12 mouse cellular contexts compared by ENCODE assay signal in the genomic region with DNA sequence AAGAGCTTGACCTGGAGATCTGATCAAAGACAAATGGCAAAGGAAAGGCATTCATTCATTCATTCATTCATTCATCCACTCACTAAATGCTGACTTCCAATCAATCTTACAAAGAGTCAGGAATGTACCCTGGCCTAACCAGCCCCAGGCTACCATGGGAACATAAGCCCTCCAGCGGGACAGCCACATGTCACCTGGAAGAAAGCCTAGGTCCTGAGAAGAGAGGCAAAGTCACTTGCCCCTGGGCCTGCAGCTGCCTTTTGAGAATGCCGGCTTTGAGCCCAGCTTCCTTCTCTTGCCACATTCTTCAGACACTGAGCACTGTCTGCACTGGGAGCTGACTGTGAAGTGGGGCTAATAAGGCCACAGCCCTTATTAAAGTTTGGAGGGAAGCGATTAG. TPM values are rescaled to one million over a fixed set of nuclear protein-coding genes. Genes with fewer than 3 reads are reported as not detected.
DNase-seq lines count a peak whose midpoint lies in the region; ATAC-seq and TF ChIP-seq lines count a peak whose summit lies in the region.
"Had no signal": no experiment of that assay in that cellular context is flagged by ENCODE, and none has a peak within 500 bp of the region (broad histone marks: within the 10 kb centered on the region; RNA-seq: fewer than 3 reads in every experiment).

No protein-coding gene starts in this region.

- WGBS in heart, embryonic 11.5 days (ENCODE audit: insufficient replicate concordance) = 53% methylated on average over 3 of the region's 3 CpGs
- 36% methylated on average over 3 of the region's 3 CpGs for WGBS in lung, embryonic 16.5 days
- WGBS in lung, postnatal 0 days = 32% methylated on average over 3 of the region's 3 CpGs
- WGBS in heart, embryonic 13.5 days = 49% methylated on average over 3 of the region's 3 CpGs
- WGBS in stomach, embryonic 16.5 days = 56% methylated on average over 3 of the region's 3 CpGs

- peaks cover 89% of the 10 kb centered on the region for H3K4me1 ChIP-seq in heart, embryonic 11.5 days (ENCODE audit: control insufficient read depth, insufficient read depth, low read length)
- peaks cover 71% of the 10 kb centered on the region for H3K4me1 ChIP-seq in lung, embryonic 16.5 days (replicated peaks; ENCODE audit: control insufficient read depth, insufficient read depth, low read length)
- peaks cover 25% of the 10 kb centered on the region; the same call in 1 of the 2 replicates for H3K4me1 ChIP-seq in lung, postnatal 0 days (ENCODE audit: insufficient read depth, low read depth, low read length)
- H3K4me1 ChIP-seq in heart, embryonic 13.5 days = peaks cover 99% of the 10 kb centered on the region
- H3K4me1 ChIP-seq in stomach, embryonic 16.5 days (ENCODE audit: control insufficient read depth, insufficient read depth, low read length) = peaks cover 77% of the 10 kb centered on the region

- no peaks in the 10 kb centered on the region for H3K36me3 ChIP-seq in heart, embryonic 11.5 days (ENCODE audit: control insufficient read depth, insufficient read depth, low read length)
- H3K36me3 ChIP-seq in lung, embryonic 16.5 days (ENCODE audit: control insufficient read depth, insufficient read depth, low read length) = no peaks in the 10 kb centered on the region
- no peaks in the 10 kb centered on the region for H3K36me3 ChIP-seq in lung, postnatal 0 days (ENCODE audit: insufficient read depth, low read length)
- H3K36me3 ChIP-seq in heart, embryonic 13.5 days = no peaks in the 10 kb centered on the region
- no peaks in the 10 kb centered on the region for H3K36me3 ChIP-seq in stomach, embryonic 16.5 days (ENCODE audit: control insufficient read depth, insufficient read depth, low read length)
- H3K36me3 ChIP-seq: forebrain, embryonic 12.5 days had no signal

- H3K4me3 ChIP-seq in heart, embryonic 11.5 days (ENCODE audit: low read depth, low read length) = no peak overlapping the region
- H3K4me3 ChIP-seq in lung, embryonic 16.5 days (ENCODE audit: low read length) = no peak overlapping the region
- no peak overlapping the region for H3K4me3 ChIP-seq in lung, postnatal 0 days (ENCODE audit: low read depth, low read length)
- H3K4me3 ChIP-seq in heart, embryonic 13.5 days = no peak overlapping the region
- no peak overlapping the region for H3K4me3 ChIP-seq in stomach, embryonic 16.5 days (replicated peaks; ENCODE audit: low read length)
- H3K4me3 ChIP-seq: forebrain, embryonic 12.5 days; megakaryocyte, embryonic 14.5 days had no signal

- H3K27ac ChIP-seq in heart, embryonic 11.5 days (ENCODE audit: low read depth, low read length) = peak overlapping the region; percentile 75
- peak overlapping the region; percentile 94 for H3K27ac ChIP-seq in lung, embryonic 16.5 days (ENCODE audit: low read length)
- H3K27ac ChIP-seq in lung, postnatal 0 days (ENCODE audit: low read length) = no peak overlapping the region
- H3K27ac ChIP-seq in heart, embryonic 13.5 days (replicated peaks) = peak overlapping the region; percentile 77
- peak overlapping the region; percentile 68 for H3K27ac ChIP-seq in stomach, embryonic 16.5 days (ENCODE audit: low read length)
- H3K27ac ChIP-seq: forebrain, embryonic 12.5 days had no signal

- TF ChIP-seq CTCF in lung, postnatal 0 days (IDR thresholded peaks at IDR 0.05) = no peak

- ATAC-seq in heart, embryonic 11.5 days (replicated peaks; ENCODE audit: insufficient number of reproducible peaks, low FRiP score, low TSS enrichment) = no peak
- ATAC-seq in lung, embryonic 16.5 days (ENCODE audit: low read depth) = no peak
- ATAC-seq in lung, postnatal 0 days = no peak
- no peak for ATAC-seq in heart, embryonic 13.5 days (ENCODE audit: extremely low read depth, insufficient number of reproducible peaks, low FRiP score, low TSS enrichment)
- no peak for ATAC-seq in stomach, embryonic 16.5 days (ENCODE audit: insufficient read depth, low FRiP score)

- intact Hi-C loops in heart, postnatal 25 days (cut with DNase I) = no loop called here

- H3K9me3 ChIP-seq in heart, embryonic 11.5 days (replicated peaks; ENCODE audit: control insufficient read depth, low read length) = no peaks in the 10 kb centered on the region
- no peaks in the 10 kb centered on the region for H3K9me3 ChIP-seq in lung, embryonic 16.5 days (ENCODE audit: control insufficient read depth, low read length)
- no peaks in the 10 kb centered on the region for H3K9me3 ChIP-seq in lung, postnatal 0 days (ENCODE audit: low read length)
- no peaks in the 10 kb centered on the region for H3K9me3 ChIP-seq in heart, embryonic 13.5 days
- H3K9me3 ChIP-seq in stomach, embryonic 16.5 days (replicated peaks; ENCODE audit: control insufficient read depth, low read length) = no peaks in the 10 kb centered on the region
- H3K9me3 ChIP-seq: forebrain, embryonic 12.5 days; megakaryocyte, embryonic 14.5 days had no signal

- no peaks in the 10 kb centered on the region for H3K27me3 ChIP-seq in heart, embryonic 11.5 days (ENCODE audit: control insufficient read depth, insufficient read depth, low read length)
- H3K27me3 ChIP-seq in lung, embryonic 16.5 days (ENCODE audit: control insufficient read depth, insufficient read depth, low read depth, low read length) = no peaks in the 10 kb centered on the region
- no peaks in the 10 kb centered on the region for H3K27me3 ChIP-seq in lung, postnatal 0 days (replicated peaks; ENCODE audit: insufficient read depth, low read length)
- H3K27me3 ChIP-seq in heart, embryonic 13.5 days (replicated peaks) = no peaks in the 10 kb centered on the region
- no peaks in the 10 kb centered on the region for H3K27me3 ChIP-seq in stomach, embryonic 16.5 days (ENCODE audit: control insufficient read depth, insufficient read depth, low read length)

- DNase-seq in heart, postnatal 25 days (ENCODE audit: low spot score) = no peak
- no peak for DNase-seq in lung, postnatal 0 days (ENCODE audit: low spot score)
- DNase-seq in adrenal gland, adult 8-10 months = no peak
- DNase-seq in layer of hippocampus, postnatal 10 days (ENCODE audit: low spot score in 2 of 2) = no peak
- DNase-seq: cerebellum, adult 18-20 months; thymus, postnatal 14 days had no signal

- TF ChIP-seq EP300 in lung, postnatal 0 days (IDR thresholded peaks at IDR 0.05) = no peak

- peak overlapping the region; percentile 12; the same call in 1 of the 2 replicates for H3K9ac ChIP-seq in heart, embryonic 11.5 days (ENCODE audit: low read depth, low read length)
- H3K9ac ChIP-seq in lung, embryonic 16.5 days (ENCODE audit: low read length) = 0 out of 2 replicates have a peak overlapping the region, but pooled peaks have one; percentile 18
- no peak overlapping the region for H3K9ac ChIP-seq in lung, postnatal 0 days (replicated peaks; ENCODE audit: low read depth)
- H3K9ac ChIP-seq in heart, embryonic 13.5 days = peak overlapping the region; percentile 57
- H3K9ac ChIP-seq in stomach, embryonic 16.5 days (ENCODE audit: low read length) = no peak overlapping the region; the same call in 1 of the 2 replicates
- H3K9ac ChIP-seq: forebrain, embryonic 12.5 days had no signal

- no peak overlapping the region for H3K4me2 ChIP-seq in heart, embryonic 11.5 days
- H3K4me2 ChIP-seq in lung, embryonic 16.5 days (ENCODE audit: low read depth, low read length) = no peak overlapping the region
- no peak overlapping the region for H3K4me2 ChIP-seq in lung, postnatal 0 days (replicated peaks; ENCODE audit: low read depth, low read length)
- no peak overlapping the region for H3K4me2 ChIP-seq in heart, embryonic 13.5 days
- H3K4me2 ChIP-seq in stomach, embryonic 16.5 days (ENCODE audit: low read depth, low read length) = no peak overlapping the region
- H3K4me2 ChIP-seq: forebrain, embryonic 12.5 days had no signal

RNA-seq across cellular contexts. Expression of a gene that starts 56.3 kb away (rescaled TPM):
- 49.0 and 49.1 TPM in 2 replicates for polyA plus RNA-seq in heart, embryonic 11.5 days (2014; fragmentation: Nextera tagmentation; extraction: Ambion mirVana)
- 10 to 100 TPM; 46.0 to 52.1 TPM for total RNA-seq in heart, postnatal 25 days (2021)
- 30.9 and 34.2 TPM in 2 replicates for polyA plus RNA-seq in lung, embryonic 16.5 days (2015; fragmentation: Nextera tagmentation; extraction: Ambion mirVana)
- 75.8 and 83.4 TPM in 2 replicates for polyA plus RNA-seq in lung, postnatal 0 days (2015; fragmentation: Nextera tagmentation; extraction: Ambion mirVana)
- polyA plus RNA-seq in heart, embryonic 13.5 days (2015; fragmentation: Nextera tagmentation; extraction: Ambion mirVana) = 40.0 and 48.9 TPM in 2 replicates
- 29.2 and 31.2 TPM in 2 replicates for polyA plus RNA-seq in stomach, embryonic 16.5 days (2015; fragmentation: Nextera tagmentation; extraction: Ambion mirVana)
- total RNA-seq in adrenal gland, adult 8-10 months (2022) = 10 to 100 TPM; 84.5 to 95.8 (median 90.0) TPM
- total RNA-seq in layer of hippocampus, postnatal 10 days (2021) = 100 to 1,000 TPM; 130 TPM

Comparison
In these comparisons a context has a peak if more than half of its experiments do, and no peak if none do; other contexts are left out.
1. H3K9ac ChIP-seq: peak in heart, embryonic 11.5 days (single experiment), lung, embryonic 16.5 days (single experiment) and heart, embryonic 13.5 days (single experiment); none in lung, postnatal 0 days (single experiment) and stomach, embryonic 16.5 days (single experiment).